Mouse (Mus musculus) liver, postnatal 0 days (tissue): Measurements from ENCODE around the gene Pear1. TPM values are rescaled to one million over a fixed set of nuclear protein-coding genes. Genes with fewer than 3 reads are reported as not detected.

Experiments used
- ATAC-seq: fragments of 200-750 bp; cut with Nextera tagmentation; 2 replicates; pipeline ENCODE4 v1.8.0; 2017; ENCODE audit warnings: mild to moderate bottlenecking, moderate library complexity
- DNase-seq: peaks from one replicate; pipeline ENCODE4 v3.0.0-alpha.2; 2016
- H3K27ac ChIP-seq: fragments of 300-500 bp; sonication (generic); 2 replicates; pipeline ENCODE4 v1.5.1; 2014; ENCODE audit warnings: antibody characterized with exemption, moderate library complexity, mild to moderate bottlenecking, low read depth
- H3K27me3 ChIP-seq: fragments of 300-500 bp; sonication (generic); 2 replicates; pipeline ENCODE4 v1.6.1; 2014; ENCODE audit warnings: low read length, control low read depth, mixed read lengths; ENCODE audit not compliant: insufficient read depth
- H3K36me3 ChIP-seq: fragments of 300-500 bp; sonication (generic); replicated peaks from 2 replicates; pipeline ENCODE4 v1.6.1; 2014; ENCODE audit warnings: mild to moderate bottlenecking, control low read depth, low read length, moderate library complexity, mixed read lengths; ENCODE audit not compliant: insufficient read depth
- H3K4me1 ChIP-seq: fragments of 300-500 bp; sonication (generic); 2 replicates; pipeline ENCODE4 v1.6.1; 2014; ENCODE audit warnings: antibody characterized with exemption, mild to moderate bottlenecking, control low read depth; ENCODE audit not compliant: insufficient read depth
- H3K4me2 ChIP-seq: fragments of 300-500 bp; sonication (generic); 2 replicates; pipeline ENCODE4 v1.6.1; 2014; ENCODE audit warnings: low read depth, mild to moderate bottlenecking, low read length, moderate library complexity, mixed read lengths
- H3K4me3 ChIP-seq: fragments of 300-500 bp; sonication (generic); 2 replicates; pipeline ENCODE4 v1.5.1; 2014; ENCODE audit warnings: low read depth, low read length
- H3K9ac ChIP-seq: fragments of 300-500 bp; sonication (generic); replicated peaks from 2 replicates; pipeline ENCODE4 v1.6.1; 2014; ENCODE audit warnings: mild to moderate bottlenecking, moderate library complexity
- H3K9me3 ChIP-seq: fragments of 300-500 bp; sonication (generic); 2 replicates; pipeline ENCODE4 v1.6.1; 2016; ENCODE audit warnings: mild to moderate bottlenecking, control low read depth, low read length, mixed read lengths
- CTCF ChIP-seq: sonication (generic); IDR thresholded peaks from 2 replicates; pipeline ENCODE4 v1.5.1; 2016; ENCODE audit warnings: antibody characterized with exemption, low read depth
- EP300 ChIP-seq: IDR thresholded peaks from 2 replicates; pipeline ENCODE4 v1.6.1; 2016; ENCODE audit warnings: antibody characterized with exemption, low read depth, mild to moderate bottlenecking
- WGBS: fragments of 180-500 bp; shearing (Covaris S2); extraction: QIAGEN DNeasy Blood & Tissue Kit; methylation state at CpG from one replicate; pipeline ENCODE4 v1.1.7; 2014; ENCODE audit not compliant: insufficient replicate concordance; 5-methylcytosine and 5-hydroxymethylcytosine counted together
- polyA plus RNA-seq: library from polyadenylated mRNA; unstranded; fragments of >200 nt; fragmentation: Nextera tagmentation; extraction: Ambion mirVana; gene quantifications from 2 replicates; pipeline ENCODE4 v1.2.1, GENCODE M21; 2015

Gene Pear1
- polyA plus RNA-seq, 1 experiment from 2014 or later: 5.1 TPM

GRCm38 (mm10) chr3:87812873-87813272 is 11.2 kb downstream of the Pear1 start:
- Histone ChIP-seq H3K4me1 (no peaks in the 10 kb centered on the region), H3K27me3 (peaks cover 49% of the 10 kb centered on the region), H3K27ac (no peak overlapping the region), H3K9me3 (no peaks in the 10 kb centered on the region), H3K9ac (no peak overlapping the region), H3K4me2 (no peak overlapping the region), H3K36me3 (no peaks in the 10 kb centered on the region), H3K4me3 (no peak overlapping the region)
- DNase-seq (no peak), ATAC-seq (no peak)
- WGBS: 59% methylated on average over 10 of the region's 10 CpGs
- no peak for TF ChIP-seq CTCF
- TF ChIP-seq EP300: no peak

GRCm38 (mm10) chr3:87812413-87812812 is 11.7 kb downstream of the Pear1 start:
- Histone ChIP-seq H3K4me3 (no peak overlapping the region), H3K4me2 (no peak overlapping the region), H3K4me1 (no peaks in the 10 kb centered on the region), H3K36me3 (no peaks in the 10 kb centered on the region), H3K27ac (no peak overlapping the region), H3K9ac (no peak overlapping the region), H3K27me3 (peaks cover 49% of the 10 kb centered on the region), H3K9me3 (no peaks in the 10 kb centered on the region)
- DNase-seq (no peak), ATAC-seq (no peak)
- WGBS: 66% methylated on average over 4 of the region's 4 CpGs
- no peak for TF ChIP-seq EP300
- TF ChIP-seq CTCF: no peak

- no peak for ATAC-seq
- no peak overlapping the region for H3K4me3 ChIP-seq
- TF ChIP-seq EP300 (no peak), CTCF (no peak)
- H3K27me3 ChIP-seq: peaks cover 44% of the 10 kb centered on the region
- H3K9me3 ChIP-seq: no peaks in the 10 kb centered on the region
- H3K4me1 ChIP-seq: no peaks in the 10 kb centered on the region
- H3K9ac ChIP-seq: no peak overlapping the region
- H3K27ac ChIP-seq: no peak overlapping the region
- DNase-seq: no peak
- 68% methylated on average over 8 of the region's 8 CpGs for WGBS
- no peak overlapping the region for H3K4me2 ChIP-seq
- H3K36me3 ChIP-seq: no peaks in the 10 kb centered on the region
These were observed 12.8 kb downstream of the Pear1 start for GRCm38 (mm10) chr3:87811297-87811696.

GRCm38 (mm10) chr3:87809322-87809962 is 14.7 kb downstream of the Pear1 start:
- ATAC-seq: peak; percentile 47; the same call in 1 of the 2 replicates
- WGBS: 7% methylated on average over 28 of the region's 28 CpGs
- Histone ChIP-seq H3K27me3 (peaks cover 57% of the 10 kb centered on the region), H3K4me2 (no peak overlapping the region; the same call in 1 of the 2 replicates), H3K36me3 (no peaks in the 10 kb centered on the region), H3K9ac (no peak overlapping the region), H3K27ac (no peak overlapping the region), H3K9me3 (no peaks in the 10 kb centered on the region), H3K4me1 (0 out of 2 replicates have a peak, but pooled peaks cover under 1% of the 10 kb centered on the region), H3K4me3 (no peak overlapping the region)
- no peak for TF ChIP-seq CTCF
- no peak for TF ChIP-seq EP300
- no peak for DNase-seq

- DNase-seq: peak; percentile 35
- Histone ChIP-seq H3K4me2 (peak overlapping the region; percentile 66), H3K4me1 (peaks cover 7% of the 10 kb centered on the region; the same call in 1 of the 2 replicates), H3K36me3 (no peaks in the 10 kb centered on the region), H3K9ac (no peak overlapping the region), H3K27me3 (peaks cover 68% of the 10 kb centered on the region), H3K27ac (no peak overlapping the region), H3K4me3 (peak overlapping the region; percentile 33; the same call in 1 of the 2 replicates), H3K9me3 (no peaks in the 10 kb centered on the region)
- peak; percentile 57; the same call in 1 of the 2 replicates for ATAC-seq
- 5% methylated on average over 26 of the region's 26 CpGs for WGBS
- TF ChIP-seq CTCF (no peak), EP300 (no peak)
These were observed 19.9 kb downstream of the Pear1 start for GRCm38 (mm10) chr3:87804038-87804677.

- ATAC-seq: peak; percentile 47; the same call in 1 of the 2 replicates
These were observed 22.4 kb downstream of the Pear1 start for GRCm38 (mm10) chr3:87801681-87802080.

More at GRCm38 (mm10) chr3:87801681-87802080, 22.4 kb downstream of the Pear1 start:
- 51% methylated on average over 5 of the region's 5 CpGs for WGBS
- Histone ChIP-seq H3K4me1 (peaks cover 10% of the 10 kb centered on the region), H3K27ac (no peak overlapping the region), H3K4me2 (no peak overlapping the region), H3K9ac (no peak overlapping the region), H3K4me3 (no peak overlapping the region), H3K9me3 (no peaks in the 10 kb centered on the region), H3K36me3 (no peaks in the 10 kb centered on the region), H3K27me3 (peaks cover 83% of the 10 kb centered on the region)
- DNase-seq: no peak
- TF ChIP-seq CTCF: no peak
- TF ChIP-seq EP300: no peak
